Mouse (Mus musculus) forebrain, embryonic 11.5 days (tissue): ENCODE data around the gene Olfr963. TPM values are rescaled to one million over a fixed set of nuclear protein-coding genes. Genes with fewer than 3 reads are reported as not detected.

Experiments
- polyA plus RNA-seq: library from polyadenylated mRNA; unstranded; fragments of >200 nt; fragmentation: Nextera tagmentation; extraction: Ambion mirVana; gene quantifications from 2 replicates; pipeline ENCODE4 v1.2.1, GENCODE M21; 2014

Olfr963 gene
- polyA plus RNA-seq, 1 experiment from 2014 or later, result not detected

Other genes with a start within 250 kb of the Olfr963 start
- not detected in 2 replicates for gene Olfr952, start 240.1 kb upstream of the Olfr963 start, polyA plus RNA-seq
- gene Olfr954, start 210.5 kb upstream of the Olfr963 start, polyA plus RNA-seq, result not detected in 2 replicates
- gene Olfr955, start 195.3 kb upstream of the Olfr963 start, polyA plus RNA-seq, result not detected in 2 replicates
- gene Olfr44, start 173.2 kb upstream of the Olfr963 start, polyA plus RNA-seq, result not detected in 2 replicates
- not detected in 2 replicates for gene Olfr957, start 151.4 kb upstream of the Olfr963 start, polyA plus RNA-seq
- gene Olfr958, start 113.2 kb upstream of the Olfr963 start, polyA plus RNA-seq, result not detected in 2 replicates
- gene Olfr959, start 91.6 kb upstream of the Olfr963 start, polyA plus RNA-seq, result not detected in 2 replicates
- 16.0 and 17.4 TPM in 2 replicates for gene AW551984, start 62.8 kb upstream of the Olfr963 start, polyA plus RNA-seq
- gene Olfr148, start 56.5 kb upstream of the Olfr963 start, polyA plus RNA-seq, result not detected in 2 replicates
- gene Olfr960, start 45.8 kb upstream of the Olfr963 start, polyA plus RNA-seq, result not detected in 2 replicates
- not detected in 2 replicates for gene Olfr961, start 22.1 kb upstream of the Olfr963 start, polyA plus RNA-seq
- not detected in 2 replicates for gene Olfr149, start 39.9 kb downstream of the Olfr963 start, polyA plus RNA-seq
- gene Olfr965, start 44.1 kb downstream of the Olfr963 start, polyA plus RNA-seq, result not detected in 2 replicates
- not detected in 2 replicates for gene Olfr150, start 63.8 kb downstream of the Olfr963 start, polyA plus RNA-seq
- not detected in 2 replicates for gene Olfr967, start 79.0 kb downstream of the Olfr963 start, polyA plus RNA-seq
- not detected in 2 replicates for gene Olfr968, start 116.0 kb downstream of the Olfr963 start, polyA plus RNA-seq
- not detected in 2 replicates for gene Olfr969, start 123.7 kb downstream of the Olfr963 start, polyA plus RNA-seq
- not detected in 2 replicates for gene Olfr970, start 141.7 kb downstream of the Olfr963 start, polyA plus RNA-seq
- gene Olfr971, start 169.7 kb downstream of the Olfr963 start, polyA plus RNA-seq, result not detected in 2 replicates
- gene Olfr972, start 199.2 kb downstream of the Olfr963 start, polyA plus RNA-seq, result not detected in 2 replicates
- gene Olfr229, start 240.1 kb downstream of the Olfr963 start, polyA plus RNA-seq, result not detected in 2 replicates